Mouse (Mus musculus) midbrain, postnatal 0 days (tissue): ENCODE results near the gene Aff3. TPM values are rescaled to one million over a fixed set of nuclear protein-coding genes. Genes with fewer than 3 reads are reported as not detected.

Experiments
- ATAC-seq: fragments of 200-750 bp; cut with Nextera tagmentation; 2 replicates; pipeline ENCODE4 v1.8.0; 2017; ENCODE audit warnings: moderate number of reproducible peaks, mild to moderate bottlenecking, moderate TSS enrichment, moderate library complexity; ENCODE audit not compliant: low FRiP score
- DNase-seq: peaks from one replicate; pipeline ENCODE4 v3.0.0-alpha.2; 2015; ENCODE audit warnings: low spot score
- H3K27ac ChIP-seq: fragments of 300-500 bp; sonication (generic); 2 replicates; pipeline ENCODE4 v1.5.1; 2014; ENCODE audit warnings: low read depth, mild to moderate bottlenecking, low read length, mixed read lengths
- H3K27me3 ChIP-seq: fragments of 300-500 bp; sonication (generic); 2 replicates; pipeline ENCODE4 v1.6.1; 2014; ENCODE audit warnings: low read length, control low read depth, mixed read lengths; ENCODE audit not compliant: insufficient read depth
- H3K36me3 ChIP-seq: fragments of 300-500 bp; sonication (generic); 2 replicates; pipeline ENCODE4 v1.6.1; 2014; ENCODE audit warnings: low read length, control low read depth, mixed read lengths; ENCODE audit not compliant: insufficient read depth
- H3K4me1 ChIP-seq: fragments of 300-500 bp; sonication (generic); 2 replicates; pipeline ENCODE4 v1.6.1; 2014; ENCODE audit warnings: mild to moderate bottlenecking, control low read depth, antibody characterized with exemption, low read length, mixed read lengths; ENCODE audit not compliant: insufficient read depth
- H3K4me2 ChIP-seq: fragments of 300-500 bp; sonication (generic); 2 replicates; pipeline ENCODE4 v1.6.1; 2014; ENCODE audit warnings: low read depth, mild to moderate bottlenecking, low read length, mixed read lengths; ENCODE audit not compliant: poor library complexity, severe bottlenecking
- H3K4me3 ChIP-seq: fragments of 300-500 bp; sonication (generic); 2 replicates; pipeline ENCODE4 v1.5.1; 2014; ENCODE audit warnings: low read depth, mild to moderate bottlenecking, low read length, moderate library complexity
- H3K9ac ChIP-seq: fragments of 300-500 bp; sonication (generic); replicated peaks from 2 replicates; pipeline ENCODE4 v1.6.1; 2014; ENCODE audit warnings: mild to moderate bottlenecking, low read length, moderate library complexity, mixed read lengths; ENCODE audit not compliant: poor library complexity, severe bottlenecking
- H3K9me3 ChIP-seq: fragments of 300-500 bp; sonication (generic); 2 replicates; pipeline ENCODE4 v1.6.1; 2016; ENCODE audit warnings: low read length, control low read depth
- CTCF ChIP-seq: IDR thresholded peaks from 2 replicates; pipeline ENCODE4 v1.5.1; 2016; ENCODE audit warnings: antibody characterized with exemption, mild to moderate bottlenecking
- WGBS: fragments of 180-500 bp; shearing (Covaris S2); extraction: QIAGEN DNeasy Blood & Tissue Kit; methylation state at CpG from one replicate; pipeline ENCODE4 v1.1.7; 2014; 5-methylcytosine and 5-hydroxymethylcytosine counted together
- polyA plus RNA-seq: library from polyadenylated mRNA; unstranded; fragments of >200 nt; fragmentation: Nextera tagmentation; extraction: Ambion mirVana; gene quantifications from 2 replicates; pipeline ENCODE4 v1.2.1, GENCODE M21; 2015
- total RNA-seq: library from RNA; depleted of rRNA; stranded (reverse); fragments of >200 nt; gene quantifications from 2 replicates; pipeline ENCODE4 v1.2.3, GENCODE M21; 2014

Aff3 gene
- total and polyA plus RNA-seq, 2 experiments from 2014 or later: 20.6 to 61.2 TPM

DNA sequence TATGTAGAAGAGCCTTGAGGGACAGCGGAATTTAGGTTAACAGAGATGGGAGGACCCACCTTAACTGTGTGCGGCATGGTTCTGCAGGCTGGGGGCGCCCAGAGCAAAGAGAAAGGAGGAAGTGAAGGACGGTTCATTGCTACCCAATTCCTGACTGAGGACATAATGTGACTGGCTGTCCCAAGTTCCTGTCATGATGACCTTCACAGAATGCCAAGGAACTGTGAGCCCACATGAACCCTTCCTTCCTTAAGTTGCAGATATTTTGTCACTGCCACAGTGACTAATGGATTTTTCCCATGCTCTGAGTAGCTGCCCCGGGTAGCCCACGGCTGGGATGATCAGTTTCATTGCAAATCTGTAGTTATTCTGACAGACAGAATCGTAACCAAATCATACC lies 415.2 kb downstream of the Aff3 start:
- no peak for DNase-seq
- 88% methylated on average over 7 of the region's 7 CpGs for WGBS
- H3K4me1 ChIP-seq: no peaks in the 10 kb centered on the region

DNA sequence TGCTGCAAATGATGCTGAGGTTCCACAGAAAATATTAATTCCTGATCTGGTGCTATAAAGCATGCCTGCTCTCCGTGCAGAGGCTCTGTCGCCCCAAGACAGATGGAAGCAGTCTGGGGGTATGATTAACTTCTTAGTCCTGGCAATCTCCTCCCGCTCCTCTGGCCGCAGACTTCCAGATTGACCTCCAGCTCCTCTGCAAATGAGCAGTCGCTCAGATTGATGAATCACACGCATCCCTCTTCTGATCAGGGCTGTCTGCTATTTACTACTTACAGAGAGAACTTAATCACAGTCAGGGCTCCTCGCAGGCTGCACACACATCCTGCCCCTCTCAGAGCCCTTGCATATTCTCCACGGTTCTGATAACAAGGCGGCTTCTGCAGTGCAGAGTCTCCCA lies 416.7 kb downstream of the Aff3 start:
- DNase-seq (peak; percentile 40), ATAC-seq (no peak)
- Histone ChIP-seq H3K9me3 (no peaks in the 10 kb centered on the region), H3K4me1 (no peaks in the 10 kb centered on the region), H3K36me3 (no peaks in the 10 kb centered on the region), H3K27ac (no peak overlapping the region), H3K4me3 (no peak overlapping the region), H3K27me3 (no peaks in the 10 kb centered on the region), H3K4me2 (no peak overlapping the region), H3K9ac (no peak overlapping the region)
- 46% methylated on average over 9 of the region's 9 CpGs for WGBS
- no peak for TF ChIP-seq CTCF

More for the DNA sequence above, 415.2 kb downstream of the Aff3 start:
- no peaks in the 10 kb centered on the region for H3K36me3 ChIP-seq
- no peaks in the 10 kb centered on the region for H3K27me3 ChIP-seq
- no peak overlapping the region for H3K27ac ChIP-seq
- no peak overlapping the region for H3K9ac ChIP-seq
- no peak for ATAC-seq
- H3K9me3 ChIP-seq: no peaks in the 10 kb centered on the region
- TF ChIP-seq CTCF: no peak
- no peak overlapping the region for H3K4me3 ChIP-seq
- no peak overlapping the region for H3K4me2 ChIP-seq

DNA sequence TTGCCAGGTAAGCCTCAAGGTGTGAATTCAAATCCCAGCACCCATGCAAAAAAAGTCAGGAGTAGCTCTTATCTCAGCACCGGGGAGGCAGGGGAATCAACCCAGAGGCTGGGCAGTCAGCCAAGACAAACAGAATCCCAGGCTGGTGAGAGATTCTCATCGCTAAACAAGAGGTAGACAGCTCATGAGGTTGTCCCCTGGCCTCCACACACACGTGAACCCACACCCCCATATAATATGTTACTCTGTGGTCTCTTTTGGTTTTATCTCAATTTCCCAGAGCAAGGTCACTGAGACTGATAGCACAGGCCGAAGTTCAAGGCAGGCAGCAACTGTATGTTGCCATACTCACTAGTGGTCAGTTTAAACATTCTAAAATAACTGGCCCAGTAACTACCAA lies 422.2 kb downstream of the Aff3 start:
- Histone ChIP-seq H3K36me3 (no peaks in the 10 kb centered on the region), H3K4me3 (no peak overlapping the region), H3K9me3 (no peaks in the 10 kb centered on the region), H3K4me2 (no peak overlapping the region), H3K9ac (no peak overlapping the region), H3K27ac (no peak overlapping the region), H3K27me3 (no peaks in the 10 kb centered on the region), H3K4me1 (0 out of 2 replicates have a peak, but pooled peaks cover 3% of the 10 kb centered on the region)
- ATAC-seq (no peak), DNase-seq (no peak)
- TF ChIP-seq CTCF: no peak
- WGBS: 73% methylated on average over 4 of the region's 4 CpGs

DNA sequence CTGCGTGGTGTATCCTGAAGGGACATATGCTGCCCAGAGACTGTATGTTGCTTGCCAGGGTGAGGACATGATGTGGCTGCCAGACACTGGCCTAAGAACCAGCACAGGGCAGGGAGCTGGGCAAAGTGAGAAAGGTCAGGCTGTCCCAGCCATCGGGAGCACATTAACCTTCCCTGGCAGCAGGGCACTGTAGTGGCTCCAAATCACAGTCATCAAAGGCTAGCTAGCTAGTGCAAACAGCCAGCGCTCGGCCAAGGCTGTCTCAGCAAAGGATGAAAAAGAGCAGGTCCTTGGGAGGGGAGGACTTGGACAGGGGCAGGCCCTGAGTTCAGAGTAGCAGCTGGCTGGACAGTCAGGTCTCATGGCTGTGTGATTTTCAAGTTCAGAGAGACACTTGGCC lies 423.0 kb downstream of the Aff3 start:
- no peak for DNase-seq
- no peak for ATAC-seq
- Histone ChIP-seq H3K9me3 (no peaks in the 10 kb centered on the region), H3K4me2 (no peak overlapping the region), H3K27ac (no peak overlapping the region), H3K9ac (no peak overlapping the region), H3K4me3 (no peak overlapping the region), H3K36me3 (no peaks in the 10 kb centered on the region), H3K4me1 (0 out of 2 replicates have a peak, but pooled peaks cover 3% of the 10 kb centered on the region), H3K27me3 (no peaks in the 10 kb centered on the region)
- WGBS: 84% methylated on average over 4 of the region's 4 CpGs
- no peak for TF ChIP-seq CTCF

DNA sequence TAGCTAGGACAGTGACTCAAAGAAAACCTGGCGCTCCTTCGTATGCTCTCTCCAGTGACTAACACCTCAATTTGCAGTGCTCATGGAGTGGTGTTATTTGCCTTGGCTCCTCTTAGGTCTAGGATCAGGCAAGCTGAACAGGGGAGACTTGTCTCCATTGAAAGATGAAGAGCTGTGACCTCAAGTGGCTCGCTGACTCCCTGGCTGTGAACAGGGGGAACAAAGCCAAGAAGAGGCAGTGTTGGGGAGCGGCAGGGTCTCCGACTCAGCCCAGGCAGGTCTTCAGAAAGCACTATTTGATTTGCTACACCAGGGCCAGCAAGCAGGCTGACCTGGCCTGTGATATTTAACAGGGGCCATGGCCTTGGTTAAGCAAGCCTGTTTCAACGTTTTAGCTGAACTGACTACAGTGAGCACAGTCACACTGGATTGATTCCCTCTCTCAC lies 423.5 kb downstream of the Aff3 start:
- Histone ChIP-seq H3K4me2 (no peak overlapping the region), H3K4me3 (no peak overlapping the region), H3K36me3 (no peaks in the 10 kb centered on the region), H3K27me3 (no peaks in the 10 kb centered on the region), H3K9ac (no peak overlapping the region), H3K9me3 (no peaks in the 10 kb centered on the region), H3K4me1 (0 out of 2 replicates have a peak, but pooled peaks cover 3% of the 10 kb centered on the region), H3K27ac (no peak overlapping the region)
- no peak for ATAC-seq
- DNase-seq: no peak
- 82% methylated on average over 6 of the region's 6 CpGs for WGBS
- no peak for TF ChIP-seq CTCF

DNA sequence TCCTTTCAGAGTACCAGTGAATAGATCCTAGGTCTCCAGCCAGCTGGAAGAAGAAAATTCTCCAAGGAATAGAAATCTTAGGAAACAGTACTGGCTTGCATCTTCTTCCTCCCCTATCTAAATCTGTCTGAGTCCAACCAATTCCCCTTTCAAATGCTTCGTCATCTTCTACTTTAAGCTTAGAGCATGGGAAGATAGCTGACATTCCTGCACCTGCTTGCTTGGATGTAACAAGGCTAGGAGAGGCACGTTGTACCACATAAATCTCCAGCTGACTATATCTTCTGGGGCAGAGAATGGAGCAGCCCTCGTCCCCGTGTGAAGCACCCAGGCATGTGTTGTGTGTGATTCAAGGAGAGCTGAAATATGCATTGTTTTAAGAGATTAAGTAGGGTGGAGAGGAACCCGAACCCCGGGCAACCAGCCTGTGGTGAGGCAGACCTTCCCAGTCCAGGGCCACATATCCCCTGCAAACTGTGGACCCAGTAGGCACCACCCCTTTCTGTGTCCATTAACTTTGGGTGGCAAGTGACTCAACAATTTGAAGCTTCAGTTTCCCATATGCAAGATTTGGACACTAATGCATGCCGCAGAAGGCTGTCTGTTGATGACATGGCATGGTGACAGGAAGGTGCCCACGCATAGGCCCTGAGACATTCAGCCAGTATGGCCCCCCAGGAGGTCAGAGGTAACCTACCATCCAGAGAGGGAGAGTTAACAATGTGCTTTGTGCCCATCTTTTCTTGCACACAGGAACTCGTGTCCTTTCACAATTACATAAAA lies 424.1 kb downstream of the Aff3 start:
- H3K9ac ChIP-seq: no peak overlapping the region

More for the DNA sequence above, 424.1 kb downstream of the Aff3 start:
- no peak overlapping the region for H3K4me3 ChIP-seq
- no peak overlapping the region for H3K27ac ChIP-seq
- no peaks in the 10 kb centered on the region for H3K27me3 ChIP-seq
- 90% methylated on average over 9 of the region's 9 CpGs for WGBS
- H3K9me3 ChIP-seq: no peaks in the 10 kb centered on the region
- no peak for ATAC-seq
- no peaks in the 10 kb centered on the region for H3K36me3 ChIP-seq
- 0 out of 2 replicates have a peak, but pooled peaks cover 3% of the 10 kb centered on the region for H3K4me1 ChIP-seq
- DNase-seq: no peak
- no peak overlapping the region for H3K4me2 ChIP-seq
- no peak for TF ChIP-seq CTCF
